Mouse (Mus musculus) layer of hippocampus, postnatal 10 days (tissue): Measurements from ENCODE around the gene BC052040. TPM values are rescaled to one million over a fixed set of nuclear protein-coding genes. Genes with fewer than 3 reads are reported as not detected.

Experiments used
- DNase-seq, 2 experiments: peaks; one replicate each; pipeline ENCODE4 v3.0.0; 2021; ENCODE audit warnings: low spot score in 2 of 2
- microRNA-seq, 2 experiments: library from miRNA; unstranded; fragments of <30 nt; microRNA quantifications; one replicate each; pipeline ENCODE4 v1.2.0; 2021
- total RNA-seq, 2 experiments: library from RNA; stranded (reverse); gene quantifications; 2 replicates each; pipeline ENCODE4 v1.2.3; 2021

The BC052040 gene
- total RNA-seq, 2 experiments from 2014 or later: 7.0 to 7.4 TPM

DNA sequence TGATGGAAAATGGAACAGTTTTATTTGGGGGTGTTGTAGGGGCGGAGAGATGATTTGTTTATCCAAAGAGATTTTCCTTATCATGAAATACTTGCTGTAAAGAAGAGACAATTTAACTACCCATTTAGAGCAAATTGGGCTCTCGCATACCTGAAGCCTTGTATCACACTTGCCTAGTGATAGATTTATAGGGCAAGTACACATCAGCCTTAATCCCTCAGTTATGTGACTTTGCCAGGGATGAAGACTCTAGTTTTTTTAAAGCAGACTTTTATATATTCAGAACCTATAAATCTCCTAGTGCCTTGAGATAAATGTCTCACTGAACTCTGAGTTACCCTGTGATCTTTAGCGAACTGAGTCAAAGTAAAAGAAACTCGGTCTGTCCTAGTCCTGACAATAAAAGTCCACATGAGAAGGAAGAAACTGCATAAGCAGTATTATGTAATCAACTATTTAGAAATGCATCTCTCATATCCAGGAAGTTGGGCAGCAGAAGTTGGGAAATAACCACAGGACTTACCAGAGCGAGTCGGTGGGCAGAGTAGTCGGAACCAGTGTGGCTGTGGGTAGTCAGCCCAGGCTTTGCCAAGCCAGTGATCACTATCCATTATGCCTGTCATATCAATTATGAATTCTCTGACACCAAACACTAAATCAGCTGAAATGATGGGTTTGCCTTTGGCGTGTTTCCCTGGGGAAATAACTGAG, 183.2 kb downstream of the BC052040 start:
- no peak for DNase-seq

DNA sequence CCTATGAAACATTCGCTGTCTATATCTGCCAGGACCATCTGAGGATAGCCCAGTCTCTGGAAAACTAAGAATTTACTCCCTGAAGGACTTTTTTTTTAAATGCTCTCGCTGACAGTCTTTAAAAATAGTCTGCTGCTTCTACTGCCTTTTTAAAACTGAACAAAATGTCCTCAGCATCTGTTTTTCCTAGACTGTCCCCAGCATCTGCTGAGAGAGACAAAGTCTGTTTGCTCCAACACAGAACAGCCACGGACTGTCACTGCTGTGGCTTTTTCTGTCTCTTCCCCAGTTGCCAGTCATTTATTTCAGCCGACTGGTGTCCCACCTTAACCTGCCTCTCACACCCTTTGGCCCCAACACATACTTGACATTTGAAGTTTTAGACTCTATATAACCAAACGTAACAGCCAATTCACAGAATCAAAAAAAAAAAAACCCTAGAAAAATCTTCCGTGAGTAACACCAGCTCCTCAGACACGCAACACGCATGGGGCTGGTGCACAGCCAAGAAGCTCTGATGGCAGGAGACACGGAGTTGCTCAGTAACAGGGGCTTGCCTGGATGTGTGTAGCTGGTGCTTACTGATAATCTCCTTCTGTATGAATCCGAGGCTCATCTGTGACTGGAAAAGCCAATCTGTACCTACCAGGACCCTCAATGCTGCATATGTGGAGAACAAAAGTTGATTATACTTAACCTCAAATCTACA, 188.2 kb downstream of the BC052040 start:
- DNase-seq: peak; percentile 42 to 56

DNA sequence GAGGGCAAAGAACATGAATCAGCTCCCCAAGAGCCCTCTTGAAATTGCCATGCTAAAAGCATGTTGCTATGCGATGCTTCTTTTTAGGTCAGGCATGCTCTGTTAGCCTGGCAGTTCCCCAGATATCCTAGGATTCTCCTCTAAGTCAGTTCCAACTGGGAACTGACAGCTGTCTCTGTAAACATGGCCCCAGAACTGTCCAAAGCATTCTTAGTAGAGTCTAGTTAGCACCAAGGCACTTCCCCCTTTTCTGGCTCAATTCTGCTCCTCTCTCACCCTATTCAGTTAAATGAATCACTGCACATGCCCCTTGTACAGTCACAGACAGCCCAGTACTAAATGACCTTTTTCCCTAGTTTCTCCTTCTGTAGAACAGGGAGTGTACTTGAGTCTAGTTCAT, 191.2 kb downstream of the BC052040 start:
- DNase-seq: no peak

DNA sequence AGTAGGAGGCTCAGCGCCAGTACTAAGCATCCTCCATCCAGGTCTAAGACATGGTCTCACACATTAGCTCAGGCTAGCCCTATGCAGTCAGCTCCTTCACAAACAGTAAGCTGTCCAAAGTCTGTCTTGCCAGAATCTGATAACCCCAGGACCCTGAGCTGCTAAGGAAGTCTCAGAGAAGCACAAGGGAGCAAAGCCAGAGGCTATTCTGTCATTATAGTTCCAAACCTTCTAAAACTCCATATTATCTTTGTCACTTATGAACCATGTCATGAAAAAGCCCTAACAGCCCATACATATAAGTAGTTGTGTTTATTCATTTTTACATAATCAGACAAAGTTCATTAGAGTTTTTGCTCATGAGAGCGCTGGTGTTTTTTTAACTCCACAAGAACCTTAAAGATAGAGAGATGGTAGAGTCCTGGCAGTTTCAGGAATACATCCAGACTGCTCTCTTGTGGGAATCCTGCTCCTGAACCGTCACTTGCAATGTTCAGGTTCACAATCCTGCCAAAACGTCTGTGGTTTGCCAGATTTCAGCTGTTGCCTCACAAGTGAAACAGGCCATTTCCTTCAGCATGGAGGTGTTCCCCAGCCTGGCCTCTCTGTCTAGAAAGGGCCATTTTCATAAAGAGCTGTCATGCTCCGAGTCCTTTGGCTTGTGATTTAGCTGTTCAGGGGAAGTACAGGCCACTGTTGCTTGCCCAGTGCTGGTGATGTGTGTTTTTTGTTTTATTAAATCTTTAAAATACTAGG, 192.8 kb downstream of the BC052040 start:
- DNase-seq: no peak

DNA sequence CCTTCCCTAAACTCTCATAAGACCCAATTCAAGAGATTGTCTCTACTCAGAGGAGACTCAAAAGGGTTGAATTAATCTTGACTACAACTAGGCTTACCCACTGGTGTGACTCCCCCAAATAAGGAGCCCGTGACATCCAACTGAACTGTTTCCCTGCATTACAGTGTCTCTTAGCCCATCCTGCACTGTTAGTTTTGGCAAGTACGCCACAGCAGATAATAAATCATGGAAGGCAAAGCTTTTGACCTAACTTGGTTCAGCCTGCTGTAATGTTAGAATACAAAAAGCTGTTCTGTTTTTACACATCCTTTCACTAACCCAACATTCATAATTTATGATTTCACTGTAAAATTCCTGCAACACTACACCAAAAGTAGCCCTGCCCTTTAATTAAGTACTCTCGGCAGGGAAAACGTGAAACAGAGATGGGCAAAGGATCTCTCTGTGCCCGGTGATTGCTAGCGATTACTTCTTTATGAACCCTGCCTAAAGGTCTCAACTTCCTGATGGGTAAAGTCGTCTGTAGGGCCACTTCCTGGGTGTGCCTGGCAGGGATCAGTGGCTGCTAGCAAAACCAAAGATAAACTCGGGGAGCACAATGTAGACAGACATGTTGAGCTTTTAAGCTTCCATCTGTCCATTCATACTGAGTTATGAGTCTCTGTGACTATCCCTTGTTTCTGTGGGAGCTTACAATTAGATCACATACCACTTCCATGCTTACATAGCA, 194.1 kb downstream of the BC052040 start:
- no peak for DNase-seq

DNA sequence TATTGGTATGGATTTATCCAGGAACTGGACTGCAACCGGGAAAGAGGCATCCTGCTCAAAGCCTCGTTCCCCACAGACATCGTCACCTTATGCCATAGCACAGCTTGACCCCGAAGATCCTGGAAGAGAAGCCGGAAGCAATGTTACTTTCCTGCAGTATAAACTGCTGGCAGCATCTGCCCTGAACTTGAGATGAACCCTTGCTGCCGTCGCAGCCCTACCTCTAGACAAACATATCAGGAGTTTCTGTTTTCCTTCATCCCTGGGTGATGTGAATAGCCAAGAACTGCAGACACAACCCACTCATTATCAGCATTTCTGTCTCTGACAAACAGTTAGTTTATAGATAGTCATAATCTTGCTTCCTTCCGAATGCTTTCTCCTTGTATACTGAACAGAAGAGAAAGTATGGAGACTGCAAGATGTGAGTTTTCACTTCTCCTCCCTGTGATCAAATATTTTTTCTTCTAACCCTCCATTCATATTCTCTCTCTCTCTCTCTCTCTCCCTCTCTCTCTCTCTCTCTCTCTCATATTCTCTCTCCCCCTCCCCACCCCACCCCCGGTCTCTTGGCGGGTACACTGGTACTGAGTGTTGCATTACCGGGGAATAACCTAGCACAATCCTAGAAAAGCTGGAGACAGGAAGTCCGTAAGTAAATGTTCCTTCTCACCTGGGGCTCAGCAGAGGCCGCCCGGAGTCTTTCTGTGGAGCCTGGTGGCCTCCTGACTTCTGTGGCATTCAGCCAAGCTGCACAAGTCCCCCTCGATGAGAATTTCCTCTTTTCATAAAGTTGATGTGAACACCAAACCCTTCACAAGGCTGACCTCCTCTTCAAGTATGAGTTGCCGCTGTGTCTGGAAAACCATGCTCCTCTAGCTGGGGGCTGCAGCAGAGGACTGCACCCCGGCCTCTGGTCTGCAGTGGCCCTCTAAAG, 195.7 kb downstream of the BC052040 start:
- DNase-seq: no peak

DNA sequence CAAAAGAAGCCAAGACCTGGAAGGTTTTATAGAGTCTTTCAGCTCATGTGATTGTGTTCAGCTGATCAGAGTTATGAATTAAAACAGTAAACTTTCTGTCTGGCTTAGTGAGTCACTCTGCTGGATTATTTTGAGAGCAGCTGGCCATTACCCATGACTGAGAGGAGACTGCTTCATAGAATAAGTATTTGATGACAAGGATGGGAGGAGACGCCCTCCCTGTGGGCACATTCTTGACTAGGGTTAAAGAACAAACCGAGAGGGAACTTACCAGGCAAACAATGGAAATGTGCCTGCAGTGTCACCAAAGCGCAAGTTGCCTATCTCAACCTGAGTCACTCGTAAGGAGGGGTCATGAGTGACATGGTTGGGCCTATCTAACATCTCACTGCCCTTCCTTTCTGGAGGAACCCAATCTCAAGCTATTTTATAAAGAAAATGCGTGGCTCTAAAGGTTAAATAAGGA, 199.1 kb downstream of the BC052040 start:
- DNase-seq: no peak

DNA sequence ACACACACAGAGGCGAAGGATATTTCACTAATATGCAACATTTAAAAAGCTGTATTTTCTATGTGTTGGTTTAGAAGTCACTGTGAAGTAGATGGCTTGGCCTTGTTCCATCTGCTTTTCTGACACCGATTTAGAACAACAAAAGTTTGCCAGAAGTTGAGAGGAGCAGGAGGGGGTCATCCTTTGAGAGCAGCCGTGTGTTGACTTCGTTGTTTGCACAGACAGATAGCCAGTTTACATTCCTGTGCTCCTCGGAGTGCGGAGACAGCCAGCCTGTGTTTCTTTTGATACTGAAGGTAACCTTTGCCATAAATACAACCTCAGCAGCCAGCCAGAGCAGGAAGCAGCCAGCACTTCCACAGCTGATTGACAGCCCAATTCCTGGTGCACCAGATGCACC, 204.2 kb downstream of the BC052040 start:
- DNase-seq: no peak

DNA sequence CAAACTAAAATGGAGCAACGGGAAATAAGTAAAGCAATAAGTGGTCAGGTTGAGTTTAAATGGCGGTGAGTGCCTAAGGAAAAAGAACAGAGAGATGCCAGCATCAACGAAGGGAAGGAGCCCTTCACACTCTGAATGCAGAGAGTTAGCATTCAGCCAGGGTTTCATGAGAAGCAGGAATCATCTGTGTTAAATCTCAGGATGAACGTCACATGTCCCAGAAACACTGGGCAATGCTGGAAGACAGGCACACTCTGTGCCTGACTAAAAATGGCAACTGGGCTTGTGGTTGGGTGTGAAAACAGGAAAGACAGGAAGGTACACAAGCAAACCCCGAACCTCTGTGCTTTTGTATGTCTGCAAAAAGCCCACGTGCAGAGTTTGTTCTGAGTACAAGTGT, 217.3 kb downstream of the BC052040 start:
- no peak for DNase-seq

DNA sequence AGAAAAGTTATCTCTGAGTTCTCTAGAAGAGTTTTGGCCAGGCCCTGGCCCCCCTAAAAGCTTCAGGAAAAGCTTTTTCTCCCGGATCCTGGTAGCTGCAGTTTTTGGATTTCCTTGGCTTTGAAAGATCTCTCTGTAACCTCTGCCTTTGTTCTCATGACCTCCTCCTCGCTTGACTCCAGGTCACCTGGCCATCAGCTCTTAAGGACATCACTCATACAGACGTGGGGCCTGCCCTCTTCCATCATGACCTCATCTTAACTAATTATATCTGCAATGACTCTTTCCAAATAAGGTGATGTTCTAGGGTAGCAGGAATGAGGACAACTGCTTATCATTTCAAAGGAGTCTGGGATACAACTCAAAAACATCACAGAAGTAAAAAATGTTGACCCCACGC, 226.9 kb downstream of the BC052040 start:
- DNase-seq: no peak

DNA sequence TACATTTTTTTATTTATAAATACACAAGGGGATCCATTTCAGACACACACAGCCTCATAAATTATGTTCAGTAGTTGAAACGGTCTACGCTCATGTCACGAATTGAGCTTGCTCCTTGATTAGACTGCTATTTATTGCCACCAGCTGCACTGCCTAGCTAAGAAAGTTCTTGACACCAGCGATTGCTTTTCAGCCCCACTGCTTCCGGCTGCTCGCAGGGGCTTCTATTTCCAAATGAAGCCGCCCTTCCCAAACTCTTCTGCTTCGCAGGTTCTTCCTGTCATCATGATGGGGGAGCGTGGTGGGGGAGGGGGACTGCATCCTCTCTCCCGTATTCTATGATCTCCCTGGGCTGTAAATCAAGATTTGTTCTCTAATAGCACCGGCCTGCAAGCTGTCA, 231.8 kb downstream of the BC052040 start:
- DNase-seq: no peak

DNA sequence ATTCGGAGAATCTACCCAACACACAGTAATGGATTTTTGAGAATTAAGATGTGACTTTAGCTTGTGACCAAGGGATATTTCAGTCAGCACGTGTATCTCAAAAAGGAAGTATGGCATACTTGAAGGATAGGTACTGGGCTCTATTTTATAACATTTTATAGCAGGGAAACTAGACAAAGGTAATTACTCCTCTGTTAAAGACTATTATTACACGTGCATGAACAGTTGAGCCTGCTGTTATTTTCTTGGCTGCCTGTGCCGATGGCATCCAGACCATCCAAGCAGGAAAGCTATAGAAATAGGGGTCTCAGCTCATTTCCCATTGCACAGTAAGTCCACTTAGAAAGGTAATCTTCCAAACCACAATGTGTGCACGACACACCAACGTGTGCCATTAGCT, 232.2 kb downstream of the BC052040 start:
- DNase-seq: no peak

DNA sequence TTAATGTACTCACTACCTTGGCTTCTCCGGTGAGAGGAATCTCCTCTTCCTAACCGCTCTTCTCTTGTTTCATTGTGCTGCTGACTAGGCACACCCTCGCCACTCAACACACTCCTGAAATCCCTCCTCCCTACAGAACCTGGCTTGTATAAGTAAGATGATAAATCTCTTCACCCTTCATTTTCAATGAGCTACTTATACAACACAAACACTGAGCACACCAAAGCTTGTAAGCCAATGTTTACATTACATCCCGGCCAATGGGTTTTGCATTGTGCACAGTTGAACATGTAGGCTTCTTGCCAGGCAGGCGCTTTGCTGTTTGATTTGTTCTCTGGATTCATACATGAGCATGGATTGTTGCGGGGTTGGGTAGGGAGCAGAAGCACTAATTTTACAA, 236.4 kb downstream of the BC052040 start:
- no peak for DNase-seq

DNA sequence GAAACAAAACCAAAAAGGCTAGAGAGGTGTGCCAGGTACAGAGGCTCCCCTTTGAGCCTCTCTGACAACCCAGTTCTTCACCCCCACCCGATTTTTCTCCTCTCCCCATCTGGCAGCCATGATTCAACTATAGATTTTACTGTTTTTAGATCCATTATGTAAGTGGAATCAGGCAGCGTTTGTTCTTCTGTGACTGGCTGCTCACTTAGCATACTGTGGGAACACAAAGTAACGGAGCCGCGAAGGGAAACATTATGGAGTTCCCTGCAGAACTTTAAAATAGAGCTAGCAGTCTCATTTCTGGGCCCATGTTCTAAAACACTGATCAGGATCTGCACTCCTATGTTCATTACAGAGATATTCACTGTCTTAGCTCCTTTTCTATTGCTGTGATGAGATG, 240.8 kb downstream of the BC052040 start:
- DNase-seq: no peak

Small RNAs within 50 kb of the gene (microRNA-seq; reads per million reads assigned to microRNA genes)
- gene Mir1951: 0 to 0.98 reads per million in 2 experiments
